Mouse (Mus musculus) hindbrain, embryonic 14.5 days (tissue): ENCODE results near the gene Iqch. TPM values are rescaled to one million over a fixed set of nuclear protein-coding genes. Genes with fewer than 3 reads are reported as not detected.

Experiments
- ATAC-seq: fragments of 200-750 bp; cut with Nextera tagmentation; 2 replicates; pipeline ENCODE4 v1.8.0; 2017; ENCODE audit warnings: moderate number of reproducible peaks, mild to moderate bottlenecking, moderate TSS enrichment, moderate library complexity; ENCODE audit not compliant: low FRiP score
- DNase-seq: peaks from one replicate; pipeline ENCODE4 v3.0.0-alpha.2; 2015; ENCODE audit warnings: low spot score
- H3K27ac ChIP-seq: fragments of 300-500 bp; sonication (generic); 2 replicates; pipeline ENCODE4 v1.5.1; 2014; ENCODE audit warnings: mild to moderate bottlenecking, moderate library complexity
- H3K27me3 ChIP-seq: fragments of 300-500 bp; sonication (generic); 2 replicates; pipeline ENCODE4 v1.6.1; 2014; ENCODE audit warnings: mild to moderate bottlenecking, low read length, mixed read lengths; ENCODE audit not compliant: control insufficient read depth, insufficient read depth
- H3K36me3 ChIP-seq: fragments of 300-500 bp; sonication (generic); replicated peaks from 2 replicates; pipeline ENCODE4 v1.6.1; 2014; ENCODE audit not compliant: control insufficient read depth, insufficient read depth
- H3K4me1 ChIP-seq: fragments of 300-500 bp; sonication (generic); replicated peaks from 2 replicates; pipeline ENCODE4 v1.6.1; 2014; ENCODE audit warnings: antibody characterized with exemption, low read length, mixed read lengths; ENCODE audit not compliant: control insufficient read depth, insufficient read depth
- H3K4me2 ChIP-seq: fragments of 300-500 bp; sonication (generic); replicated peaks from 2 replicates; pipeline ENCODE4 v1.6.1; 2014; ENCODE audit warnings: mild to moderate bottlenecking, moderate library complexity
- H3K4me3 ChIP-seq: fragments of 300-500 bp; sonication (generic); replicated peaks from 2 replicates; pipeline ENCODE4 v1.5.1; 2014; ENCODE audit warnings: mild to moderate bottlenecking, low read length
- H3K9ac ChIP-seq: fragments of 300-500 bp; sonication (generic); 2 replicates; pipeline ENCODE4 v1.6.1; 2014
- H3K9me3 ChIP-seq: fragments of 300-500 bp; sonication (generic); 2 replicates; pipeline ENCODE4 v1.6.1; 2016; ENCODE audit warnings: low read length; ENCODE audit not compliant: control insufficient read depth
- WGBS: fragments of 180-500 bp; shearing (Covaris S2); extraction: QIAGEN DNeasy Blood & Tissue Kit; methylation state at CpG from one replicate; pipeline ENCODE4 v1.1.7; 2014; 5-methylcytosine and 5-hydroxymethylcytosine counted together
- polyA plus RNA-seq: library from polyadenylated mRNA; unstranded; fragments of >200 nt; fragmentation: Nextera tagmentation; extraction: Ambion mirVana; gene quantifications from 2 replicates; pipeline ENCODE4 v1.2.1, GENCODE M21; 2014

Iqch gene
- 0.21 and 0.37 TPM in 2 replicates for polyA plus RNA-seq

- no peaks in the 10 kb centered on the region for H3K27me3 ChIP-seq
- peak; percentile 97 for ATAC-seq
- peak; percentile 98 for DNase-seq
- H3K27ac ChIP-seq, result peak within 1 kb of the TSS; percentile 58
- H3K4me3 ChIP-seq, result peak within 1 kb of the TSS; percentile 90
- WGBS, result 2% methylated on average over 52 of the region's 70 CpGs
- peaks cover 12% of the 10 kb centered on the region for H3K4me1 ChIP-seq
- H3K4me2 ChIP-seq, result peak within 1 kb of the TSS; percentile 68
- no peaks in the 10 kb centered on the region for H3K36me3 ChIP-seq
- H3K9ac ChIP-seq, result peak within 1 kb of the TSS; percentile 92
- H3K9me3 ChIP-seq, result no peaks in the 10 kb centered on the region
These were observed at the start of gene Iqch, which contains the start of gene Aagab for GRCm38 (mm10) chr9:63602043-63602939. TSS of gene Iqch (minus strand) at chr9:63602493. TSS of gene Aagab (plus strand) at chr9:63602660.

- WGBS, result 75% methylated on average over 11 of the region's 11 CpGs
- H3K36me3 ChIP-seq, result 0 out of 2 replicates have a peak, but pooled peaks cover 6% of the 10 kb centered on the region
- no peak overlapping the region for H3K9ac ChIP-seq
- no peak overlapping the region for H3K4me2 ChIP-seq
- DNase-seq, result no peak
- peak overlapping the region; percentile 50; the same call in 1 of the 2 replicates for H3K27ac ChIP-seq
- H3K9me3 ChIP-seq, result no peaks in the 10 kb centered on the region
- no peak for ATAC-seq
- H3K27me3 ChIP-seq, result no peaks in the 10 kb centered on the region
- no peak overlapping the region for H3K4me3 ChIP-seq
- peaks cover 30% of the 10 kb centered on the region for H3K4me1 ChIP-seq
These were observed 49.3 kb upstream of the Iqch start for GRCm38 (mm10) chr9:63651594-63651993.

DNA sequence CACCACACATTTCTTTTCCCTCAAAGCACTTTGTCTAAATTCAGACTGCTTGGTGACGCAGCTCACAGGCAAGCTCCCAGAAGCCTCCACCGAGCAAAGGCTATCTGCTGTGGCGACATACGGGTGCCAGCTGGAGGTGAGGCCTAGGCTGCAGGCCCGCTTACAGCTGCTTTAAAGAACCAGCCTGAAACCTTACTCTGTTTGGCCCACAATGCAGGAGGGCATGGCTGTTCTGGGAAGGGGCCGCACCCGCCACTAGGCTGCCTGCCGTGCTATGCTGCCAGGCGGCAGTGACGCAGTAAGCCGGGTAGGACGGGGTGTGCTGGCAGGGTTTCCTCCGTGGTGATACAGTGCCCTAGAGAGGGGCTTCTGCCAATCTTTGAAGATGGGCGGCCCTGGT, 48.6 kb upstream of the Iqch start:
- H3K9me3 ChIP-seq, result no peaks in the 10 kb centered on the region
- peaks cover 30% of the 10 kb centered on the region for H3K4me1 ChIP-seq
- H3K36me3 ChIP-seq, result 0 out of 2 replicates have a peak, but pooled peaks cover 6% of the 10 kb centered on the region
- DNase-seq (no peak), ATAC-seq (peak; percentile 17; the same call in 1 of the 2 replicates)
- no peak overlapping the region for H3K4me2 ChIP-seq
- H3K9ac ChIP-seq, result no peak overlapping the region; the same call in 1 of the 2 replicates
- 68% methylated on average over 14 of the region's 14 CpGs for WGBS
- 0 out of 2 replicates have a peak overlapping the region, but pooled peaks have one; percentile 50 for H3K27ac ChIP-seq
- H3K27me3 ChIP-seq, result no peaks in the 10 kb centered on the region
- no peak overlapping the region for H3K4me3 ChIP-seq

DNA sequence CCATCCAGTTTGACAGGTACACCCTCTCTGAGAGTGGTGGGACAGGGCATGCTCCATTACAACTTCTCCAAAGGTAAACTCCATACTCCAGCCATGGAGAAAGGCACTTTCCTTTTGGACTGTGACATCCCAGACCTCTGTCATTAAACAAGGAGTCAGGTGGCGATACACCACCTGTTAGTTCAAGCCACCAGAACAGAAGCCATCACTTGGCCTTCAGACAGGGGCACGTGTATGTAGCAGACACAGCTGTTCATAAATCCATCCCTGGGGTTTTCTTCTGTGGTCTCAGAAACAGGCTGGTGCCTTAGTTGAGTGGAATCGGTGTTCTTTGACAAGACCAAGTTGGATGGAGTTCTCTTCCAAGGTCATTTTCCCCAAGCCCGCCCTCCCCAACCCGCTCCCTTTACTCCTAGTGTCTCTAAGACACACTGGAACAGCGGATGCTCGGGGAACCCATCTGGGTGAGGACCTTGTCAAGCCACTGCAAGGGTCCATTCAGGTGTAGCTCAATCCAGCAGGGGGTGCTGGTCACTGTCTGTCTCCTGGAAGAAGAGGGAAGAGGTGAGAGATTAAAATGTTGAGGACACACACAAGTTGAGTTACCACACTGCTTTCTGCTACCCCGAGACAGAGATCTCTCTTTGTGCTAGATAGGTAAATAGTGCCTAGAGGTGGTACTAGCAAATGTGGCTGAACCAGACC, 47.7 kb upstream of the Iqch start:
- H3K27ac ChIP-seq, result no peak overlapping the region
- DNase-seq (no peak), ATAC-seq (no peak)
- H3K9me3 ChIP-seq, result no peaks in the 10 kb centered on the region
- 88% methylated on average over 8 of the region's 8 CpGs for WGBS
- 0 out of 2 replicates have a peak, but pooled peaks cover 6% of the 10 kb centered on the region for H3K36me3 ChIP-seq
- no peaks in the 10 kb centered on the region for H3K27me3 ChIP-seq
- H3K9ac ChIP-seq, result no peak overlapping the region
- no peak overlapping the region for H3K4me2 ChIP-seq
- no peak overlapping the region for H3K4me3 ChIP-seq
- peaks cover 30% of the 10 kb centered on the region for H3K4me1 ChIP-seq

DNA sequence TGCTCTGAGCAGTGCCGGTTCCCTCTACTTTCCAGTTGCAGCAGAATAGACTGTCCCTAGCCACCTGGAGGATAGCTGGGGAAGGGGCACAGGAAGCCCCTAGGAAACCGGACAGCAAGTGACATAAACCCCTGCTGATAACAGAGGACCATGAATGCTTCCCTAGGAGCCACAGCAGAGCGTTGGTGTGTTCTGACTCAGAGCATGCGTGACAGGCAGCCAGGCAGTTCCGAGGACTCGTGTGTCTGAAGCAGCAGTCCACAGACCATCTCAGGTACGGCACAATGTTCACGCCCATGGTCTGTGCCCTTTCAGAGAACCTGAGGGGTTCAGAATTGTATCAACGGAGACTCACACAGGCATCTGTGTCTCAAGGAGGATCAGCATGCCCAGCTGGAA, 46.2 kb upstream of the Iqch start:
- DNase-seq, result no peak
- H3K27me3 ChIP-seq, result no peaks in the 10 kb centered on the region
- H3K9ac ChIP-seq, result no peak overlapping the region
- ATAC-seq, result no peak
- WGBS, result 87% methylated on average over 9 of the region's 9 CpGs
- H3K27ac ChIP-seq, result no peak overlapping the region
- H3K4me1 ChIP-seq, result peaks cover 25% of the 10 kb centered on the region
- peaks cover 15% of the 10 kb centered on the region for H3K36me3 ChIP-seq
- no peak overlapping the region for H3K4me3 ChIP-seq
- H3K4me2 ChIP-seq, result no peak overlapping the region
- no peaks in the 10 kb centered on the region for H3K9me3 ChIP-seq

GRCm38 (mm10) chr9:63647581-63648519, 45.6 kb upstream of the Iqch start:
- no peak for DNase-seq
- Histone ChIP-seq H3K4me2 (no peak overlapping the region), H3K27me3 (no peaks in the 10 kb centered on the region), H3K36me3 (peaks cover 21% of the 10 kb centered on the region), H3K9ac (no peak overlapping the region), H3K4me1 (peaks cover 18% of the 10 kb centered on the region), H3K4me3 (no peak overlapping the region), H3K27ac (no peak overlapping the region), H3K9me3 (no peaks in the 10 kb centered on the region)
- 85% methylated on average over 9 of the region's 9 CpGs for WGBS
- ATAC-seq, result no peak

DNA sequence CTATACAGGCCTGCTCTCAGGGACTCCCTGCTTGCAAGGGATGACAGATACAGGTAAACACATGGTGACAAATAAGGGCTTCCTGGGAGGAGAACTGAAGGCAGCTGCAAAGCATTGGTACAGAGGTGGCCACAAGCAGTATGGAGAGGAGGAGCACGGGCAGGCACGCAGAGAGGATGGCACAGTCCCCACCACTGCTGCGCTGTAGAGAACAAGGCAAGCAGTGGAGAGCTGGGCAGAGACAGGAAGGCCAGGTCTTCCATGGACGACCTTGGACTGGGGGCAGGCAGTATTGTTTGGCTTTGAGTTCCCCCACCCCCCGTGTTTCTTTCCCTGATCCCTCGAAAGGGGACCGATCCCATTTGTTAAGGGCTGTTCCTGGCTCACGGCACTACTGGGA, 42.8 kb upstream of the Iqch start:
- 82% methylated on average over 8 of the region's 8 CpGs for WGBS
- H3K4me3 ChIP-seq, result no peak overlapping the region
- no peaks in the 10 kb centered on the region for H3K4me1 ChIP-seq
- H3K27me3 ChIP-seq, result no peaks in the 10 kb centered on the region
- DNase-seq (no peak), ATAC-seq (no peak)
- H3K27ac ChIP-seq, result no peak overlapping the region
- no peaks in the 10 kb centered on the region for H3K9me3 ChIP-seq
- peaks cover 37% of the 10 kb centered on the region for H3K36me3 ChIP-seq
- H3K4me2 ChIP-seq, result no peak overlapping the region
- no peak overlapping the region for H3K9ac ChIP-seq

- ATAC-seq, result no peak
- Histone ChIP-seq H3K27me3 (no peaks in the 10 kb centered on the region), H3K36me3 (peaks cover 42% of the 10 kb centered on the region), H3K9ac (no peak overlapping the region), H3K4me3 (no peak overlapping the region), H3K4me2 (no peak overlapping the region), H3K27ac (no peak overlapping the region), H3K4me1 (no peaks in the 10 kb centered on the region), H3K9me3 (no peaks in the 10 kb centered on the region)
- WGBS, result 91% methylated on average over 6 of the region's 6 CpGs
- no peak for DNase-seq
These were observed 41.7 kb upstream of the Iqch start for GRCm38 (mm10) chr9:63644011-63644410.
